Mouse (Mus musculus) heart, postnatal 0 days (tissue): ENCODE measurements around the gene Lfng. TPM values are rescaled to one million over a fixed set of nuclear protein-coding genes. Genes with fewer than 3 reads are reported as not detected.

Experiments
- ATAC-seq: fragments of 200-750 bp; cut with Nextera tagmentation; 2 replicates; pipeline ENCODE4 v1.8.0; 2017; ENCODE audit warnings: low read depth, moderate number of reproducible peaks, moderate library complexity; ENCODE audit not compliant: insufficient read depth
- DNase-seq: peaks from one replicate; pipeline ENCODE4 v3.0.0-alpha.2; 2016; ENCODE audit warnings: low spot score
- H3K27ac ChIP-seq: fragments of 300-500 bp; sonication (generic); 2 replicates; pipeline ENCODE4 v1.5.1; 2014; ENCODE audit warnings: low read depth, mild to moderate bottlenecking
- H3K27me3 ChIP-seq: fragments of 300-500 bp; sonication (generic); 2 replicates; pipeline ENCODE4 v1.6.1; 2014; ENCODE audit warnings: low read length, mixed read lengths; ENCODE audit not compliant: control insufficient read depth, insufficient read depth
- H3K36me3 ChIP-seq: fragments of 300-500 bp; sonication (generic); replicated peaks from 2 replicates; pipeline ENCODE4 v1.6.1; 2014; ENCODE audit warnings: low read length, mixed read lengths; ENCODE audit not compliant: control insufficient read depth, insufficient read depth
- H3K4me1 ChIP-seq: fragments of 300-500 bp; sonication (generic); 2 replicates; pipeline ENCODE4 v1.6.1; 2014; ENCODE audit warnings: antibody characterized with exemption; ENCODE audit not compliant: control insufficient read depth, insufficient read depth
- H3K4me2 ChIP-seq: fragments of 300-500 bp; sonication (generic); 2 replicates; pipeline ENCODE4 v1.6.1; 2014; ENCODE audit warnings: low read depth, mild to moderate bottlenecking, low read length, moderate library complexity
- H3K4me3 ChIP-seq: fragments of 300-500 bp; sonication (generic); 2 replicates; pipeline ENCODE4 v1.5.1; 2014; ENCODE audit warnings: low read depth, low read length
- H3K9ac ChIP-seq: fragments of 300-500 bp; sonication (generic); replicated peaks from 2 replicates; pipeline ENCODE4 v1.6.1; 2014; ENCODE audit warnings: low read depth, low read length, mixed read lengths
- H3K9me3 ChIP-seq: fragments of 300-500 bp; sonication (generic); replicated peaks from 2 replicates; pipeline ENCODE4 v1.6.1; 2016; ENCODE audit warnings: low read length; ENCODE audit not compliant: control insufficient read depth
- CTCF ChIP-seq: IDR thresholded peaks from 2 replicates; pipeline ENCODE4 v1.5.1; 2016; ENCODE audit warnings: antibody characterized with exemption, control low read depth, low read depth
- EP300 ChIP-seq: IDR thresholded peaks from 2 replicates; pipeline ENCODE4 v1.6.1; 2016; ENCODE audit warnings: antibody characterized with exemption, low read depth
- WGBS: fragments of 180-500 bp; shearing (Covaris S2); extraction: QIAGEN DNeasy Blood & Tissue Kit; methylation state at CpG from one replicate; pipeline ENCODE4 v1.1.7; 2014; 5-methylcytosine and 5-hydroxymethylcytosine counted together
- polyA plus RNA-seq: library from polyadenylated mRNA; unstranded; fragments of >200 nt; fragmentation: Nextera tagmentation; extraction: Ambion mirVana; gene quantifications from 2 replicates; pipeline ENCODE4 v1.2.1, GENCODE M21; 2015
- total RNA-seq: library from RNA; depleted of rRNA; stranded (reverse); fragments of >200 nt; gene quantifications from 2 replicates; pipeline ENCODE4 v1.2.3, GENCODE M21; 2014; ENCODE audit warnings: low replicate concordance; rRNA removed

Gene Lfng
- total and polyA plus RNA-seq, 2 experiments from 2014 or later: 4.4 to 8.2 TPM

GRCm38 (mm10) chr5:140661875-140662643, 54.9 kb downstream of the Lfng start:
- TF ChIP-seq EP300 (no peak), CTCF (no peak)
- Histone ChIP-seq H3K36me3 (no peaks in the 10 kb centered on the region), H3K4me1 (peaks cover 18% of the 10 kb centered on the region), H3K27ac (peak overlapping the region; percentile 32), H3K4me3 (no peak overlapping the region), H3K4me2 (peak overlapping the region; percentile 28), H3K27me3 (no peaks in the 10 kb centered on the region), H3K9ac (0 out of 2 replicates have a peak overlapping the region, but pooled peaks have one; percentile 1), H3K9me3 (no peaks in the 10 kb centered on the region)
- 31% methylated on average over 12 of the region's 12 CpGs for WGBS
- ATAC-seq (peak; percentile 55), DNase-seq (peak; percentile 29)

GRCm38 (mm10) chr5:140662741-140663592, 55.8 kb downstream of the Lfng start:
- ATAC-seq: no peak

GRCm38 (mm10) chr5:140663621-140664180, 56.6 kb downstream of the Lfng start:
- no peak overlapping the region for H3K27ac ChIP-seq
- no peak overlapping the region for H3K4me2 ChIP-seq
- 37% methylated on average over 7 of the region's 7 CpGs for WGBS
- H3K9ac ChIP-seq: no peak overlapping the region
- ATAC-seq: peak; percentile 76
- H3K4me3 ChIP-seq: no peak overlapping the region
- peaks cover 18% of the 10 kb centered on the region for H3K4me1 ChIP-seq
- peaks cover 5% of the 10 kb centered on the region for H3K36me3 ChIP-seq
- H3K27me3 ChIP-seq: no peaks in the 10 kb centered on the region
- peak; percentile 74 for DNase-seq
- TF ChIP-seq CTCF: peak; percentile 88
- no peak for TF ChIP-seq EP300
- peaks cover 2% of the 10 kb centered on the region; the same call in 1 of the 2 replicates for H3K9me3 ChIP-seq

More at GRCm38 (mm10) chr5:140662741-140663592, 55.8 kb downstream of the Lfng start:
- H3K27me3 ChIP-seq: no peaks in the 10 kb centered on the region
- H3K36me3 ChIP-seq: no peaks in the 10 kb centered on the region
- 63% methylated on average over 17 of the region's 17 CpGs for whole genome bisulfite sequencing
- no peak overlapping the region for H3K4me2 ChIP-seq
- H3K9me3 ChIP-seq: no peaks in the 10 kb centered on the region
- H3K4me1 ChIP-seq: peaks cover 18% of the 10 kb centered on the region
- H3K27ac ChIP-seq: no peak overlapping the region
- DNase-seq: no peak
- no peak for TF ChIP-seq EP300
- no peak for TF ChIP-seq CTCF
- no peak overlapping the region for H3K4me3 ChIP-seq
- no peak overlapping the region for H3K9ac ChIP-seq

Other genes with a start within 250 kb of the Lfng start
- 24.8 and 30.8 TPM in 2 replicates for gene Snx8, start 218.1 kb upstream of the Lfng start, total RNA-seq
- gene Snx8, start 218.1 kb upstream of the Lfng start, polyA plus RNA-seq: 11.7 and 13.3 TPM in 2 replicates
- 37.4 and 38.9 TPM in 2 replicates for gene Eif3b, start 188.0 kb upstream of the Lfng start, total RNA-seq
- 36.6 and 40.0 TPM in 2 replicates for gene Eif3b, start 188.0 kb upstream of the Lfng start, polyA plus RNA-seq
- not detected in 2 replicates for gene Gm4869, start 161.7 kb upstream of the Lfng start, total RNA-seq
- not detected in 2 replicates for gene Gm4869, start 161.7 kb upstream of the Lfng start, polyA plus RNA-seq
- 4.1 and 4.7 TPM in 2 replicates for gene Chst12, start 101.8 kb upstream of the Lfng start, total RNA-seq
- gene Chst12, start 101.8 kb upstream of the Lfng start, polyA plus RNA-seq: 5.9 and 6.6 TPM in 2 replicates
- not detected in 2 replicates for gene Grifin, start 42.2 kb upstream of the Lfng start, total RNA-seq
- gene Grifin, start 42.2 kb upstream of the Lfng start, polyA plus RNA-seq: not detected in 2 replicates
- 53.2 and 55.2 TPM in 2 replicates for gene Ttyh3, start 41.7 kb downstream of the Lfng start, total RNA-seq
- gene Ttyh3, start 41.7 kb downstream of the Lfng start, polyA plus RNA-seq: 8.5 and 8.9 TPM in 2 replicates
- 3.8 and 9.6 TPM in 2 replicates for gene Iqce, start 95.1 kb downstream of the Lfng start, total RNA-seq
- 4.8 and 5.1 TPM in 2 replicates for gene Iqce, start 95.1 kb downstream of the Lfng start, polyA plus RNA-seq
- gene Brat1, start 97.7 kb downstream of the Lfng start, total RNA-seq: 19.3 and 25.0 TPM in 2 replicates
- gene Brat1, start 97.7 kb downstream of the Lfng start, polyA plus RNA-seq: 9.5 and 10.6 TPM in 2 replicates
- 0.08 and 0.15 TPM in 2 replicates for gene Amz1, start 116.8 kb downstream of the Lfng start, total RNA-seq
- gene Amz1, start 116.8 kb downstream of the Lfng start, polyA plus RNA-seq: 0.81 and 0.94 TPM in 2 replicates
- 132 and 145 TPM in 2 replicates for gene Gna12, start 223.1 kb downstream of the Lfng start, total RNA-seq
- 13.4 and 13.9 TPM in 2 replicates for gene Gna12, start 223.1 kb downstream of the Lfng start, polyA plus RNA-seq